Mouse (Mus musculus) CD4-positive helper T cell, adult 2 months (primary cell): ENCODE measurements around the gene Zbtb46.

Source experiments
- DNase-seq: peaks from one replicate; pipeline ENCODE4 v3.0.0-alpha.2; 2012; ENCODE audit warnings: low read depth, missing footprints, low spot score

The Zbtb46 gene

GRCm38 (mm10) chr2:181364860-181365596 lies 94.2 kb downstream of the Zbtb46 start, which contains the start of the genes Zgpat and Arfrp1:
Zgpat (plus strand) TSS chr2:181364928.
Arfrp1 (minus strand) TSS chr2:181365404.
- peak; percentile 89 for DNase-seq

- DNase-seq: no peak
Measured at GRCm38 (mm10) chr2:181364487-181364859, 94.8 kb downstream of the Zbtb46 start.

GRCm38 (mm10) chr2:181363946-181364345 lies 95.3 kb downstream of the Zbtb46 start:
- no peak for DNase-seq

GRCm38 (mm10) chr2:181356780-181357179 lies 102.4 kb downstream of the Zbtb46 start:
- no peak for DNase-seq

GRCm38 (mm10) chr2:181342766-181343165 lies 116.5 kb downstream of the Zbtb46 start:
- no peak for DNase-seq

- no peak for DNase-seq
Measured at GRCm38 (mm10) chr2:181340426-181340825, 118.8 kb downstream of the Zbtb46 start.
